Mouse (Mus musculus): ENCODE results near the gene Lin9.
"Not testable (repeated sequence)": the region's sequence is repeated elsewhere in the genome, so short reads cannot be mapped to it uniquely, and the experiment has no call there.

- not testable (repeated sequence) for TF ChIP-seq CTCF (IDR thresholded peaks at IDR 0.05; ENCODE audit: control insufficient read depth, insufficient read depth, low read length); POLR2A (IDR thresholded peaks at IDR 0.05; ENCODE audit: borderline replicate concordance, control insufficient read depth, low read depth, low read length)
Observed at GRCm38 (mm10) chr1:180611842-180612241, 29.1 kb upstream of the Lin9 start.

All from bone marrow, adult 2 months (tissue).